Mouse (Mus musculus) kidney, adult 2 months (tissue): ENCODE data around the gene Nol4l. TPM values are rescaled to one million over a fixed set of nuclear protein-coding genes. Genes with fewer than 3 reads are reported as not detected.

ENCODE experiments used
- DNase-seq: peaks from one replicate; pipeline ENCODE4 v3.0.0; 2021
- H3K27ac ChIP-seq: fragments of 200-500 bp; 2 replicates; pipeline ENCODE4 v1.5.1; 2012; ENCODE audit warnings: low read depth, low read length, control low read depth, inconsistent platforms; ENCODE audit not compliant: insufficient read depth
- H3K27me3 ChIP-seq: fragments of 200-500 bp; replicated peaks from 2 replicates; pipeline ENCODE4 v1.6.1; 2012; ENCODE audit warnings: mild to moderate bottlenecking, moderate library complexity, low read length, inconsistent platforms; ENCODE audit not compliant: control insufficient read depth, insufficient read depth
- H3K36me3 ChIP-seq: fragments of 200-500 bp; 2 replicates; pipeline ENCODE4 v1.6.1; 2012; ENCODE audit warnings: mild to moderate bottlenecking, moderate library complexity, low read length, inconsistent platforms; ENCODE audit not compliant: control insufficient read depth, insufficient read depth
- H3K4me1 ChIP-seq: fragments of 200-500 bp; 2 replicates; pipeline ENCODE4 v1.6.1; 2011; ENCODE audit warnings: low read length; ENCODE audit not compliant: control insufficient read depth, insufficient read depth
- H3K4me3 ChIP-seq: fragments of 200-500 bp; 2 replicates; pipeline ENCODE4 v1.5.1; 2011; ENCODE audit warnings: mild to moderate bottlenecking, low read depth, low read length, control low read depth; ENCODE audit not compliant: insufficient read depth
- CTCF ChIP-seq: fragments of 200-500 bp; conservative IDR thresholded peaks from 2 replicates; pipeline ENCODE4 v1.5.1; 2011; ENCODE audit warnings: low read depth, mild to moderate bottlenecking, control low read depth, low read length, moderate library complexity, mixed read lengths; ENCODE audit not compliant: insufficient read depth, insufficient read length
- POLR2A ChIP-seq: fragments of 200-500 bp; IDR thresholded peaks from one replicate; pipeline ENCODE4 v1.6.1; 2011; ENCODE audit warnings: low read depth, low read length, control low read depth
- WGBS: fragments of 180-500 bp; shearing (Covaris S2); methylation state at CpG from one replicate; pipeline ENCODE4 v1.1.7; 2018; 5-methylcytosine and 5-hydroxymethylcytosine counted together
- polyA plus RNA-seq: library from polyadenylated mRNA; depleted of rRNA; stranded (reverse); fragments of >200 nt; gene quantifications from 2 replicates; pipeline ENCODE4 v1.2.3, GENCODE M21; 2012

Gene Nol4l
- polyA plus RNA-seq, 1 experiment, result 11.9 TPM

DNA sequence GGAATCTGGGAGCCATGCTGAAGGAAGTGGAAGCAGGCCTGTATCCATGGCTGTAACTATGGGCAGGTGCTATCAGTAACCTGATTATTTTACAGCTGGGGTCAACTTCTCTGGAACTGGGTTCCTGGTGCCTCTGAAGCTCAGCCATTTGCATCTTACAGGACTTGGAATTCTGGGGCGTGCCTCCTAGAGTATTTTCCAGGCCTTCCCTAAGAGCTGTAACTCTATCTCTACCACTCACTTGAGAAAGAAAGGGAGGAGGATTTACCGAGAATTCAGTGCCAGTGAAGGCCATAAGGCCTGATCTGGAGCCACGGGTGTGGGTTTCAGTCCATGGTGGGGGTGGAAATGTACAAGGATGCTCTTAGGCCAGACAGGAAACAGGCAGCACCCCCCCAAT lies 88.5 kb downstream of the Nol4l start:
- Histone ChIP-seq H3K4me1 (peaks cover 34% of the 10 kb centered on the region), H3K4me3 (no peak overlapping the region), H3K27me3 (no peaks in the 10 kb centered on the region), H3K27ac (0 out of 2 replicates have a peak overlapping the region, but pooled peaks have one; percentile 4), H3K36me3 (no peaks in the 10 kb centered on the region)
- WGBS, result 48% methylated on average over 3 of the region's 3 CpGs
- no peak for TF ChIP-seq CTCF
- TF ChIP-seq POLR2A, result no peak
- DNase-seq, result no peak

DNA sequence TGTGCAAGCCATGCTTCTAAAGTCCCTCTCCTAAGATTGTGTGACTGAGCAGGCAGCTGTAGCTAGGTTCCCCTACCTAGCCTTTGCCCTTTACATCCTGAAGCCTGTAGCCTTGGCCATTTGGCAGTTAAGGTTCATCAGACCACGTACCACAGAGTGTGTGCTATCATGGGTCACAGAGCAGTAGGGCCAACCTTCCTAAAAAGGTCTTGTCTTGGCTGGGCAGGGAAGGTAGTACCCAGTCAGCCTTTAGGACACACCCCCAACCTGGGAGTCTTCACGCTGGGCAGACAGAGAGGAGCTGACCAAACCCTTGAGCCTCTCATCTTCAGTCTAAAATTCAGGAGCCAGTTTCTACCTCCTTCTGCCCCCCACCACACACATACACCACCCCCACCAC lies 89.0 kb downstream of the Nol4l start:
- no peaks in the 10 kb centered on the region for H3K27me3 ChIP-seq
- peak; percentile 78 for DNase-seq
- TF ChIP-seq POLR2A (no peak), CTCF (no peak)
- WGBS, result 43% methylated on average over 2 of the region's 2 CpGs
- no peak overlapping the region for H3K4me3 ChIP-seq
- peaks cover 39% of the 10 kb centered on the region for H3K4me1 ChIP-seq
- H3K27ac ChIP-seq, result no peak overlapping the region
- H3K36me3 ChIP-seq, result no peaks in the 10 kb centered on the region

DNA sequence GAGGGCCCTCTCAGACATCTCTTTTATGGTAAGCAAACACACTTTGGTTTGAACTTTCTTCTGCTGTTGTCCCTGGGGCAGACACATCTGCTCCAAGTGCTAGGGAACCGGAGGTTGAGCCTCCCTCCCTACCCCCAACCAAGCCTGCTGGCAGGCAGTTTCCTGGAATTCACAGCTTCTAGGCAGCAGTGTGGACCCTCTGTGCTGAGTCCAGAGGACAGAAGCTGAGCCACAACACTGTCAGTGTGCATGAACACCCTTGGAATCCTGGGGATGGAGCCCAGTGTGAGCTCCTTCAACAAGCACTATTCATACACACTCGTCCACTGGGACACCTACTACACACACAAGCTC lies 92.5 kb downstream of the Nol4l start:
- Histone ChIP-seq H3K36me3 (no peaks in the 10 kb centered on the region), H3K4me1 (peaks cover 46% of the 10 kb centered on the region), H3K4me3 (no peak overlapping the region), H3K27me3 (no peaks in the 10 kb centered on the region), H3K27ac (peak overlapping the region; percentile 72)
- 29% methylated on average over 2 of the region's 2 CpGs for WGBS
- TF ChIP-seq CTCF (no peak), POLR2A (no peak)
- peak; percentile 91 for DNase-seq

DNA sequence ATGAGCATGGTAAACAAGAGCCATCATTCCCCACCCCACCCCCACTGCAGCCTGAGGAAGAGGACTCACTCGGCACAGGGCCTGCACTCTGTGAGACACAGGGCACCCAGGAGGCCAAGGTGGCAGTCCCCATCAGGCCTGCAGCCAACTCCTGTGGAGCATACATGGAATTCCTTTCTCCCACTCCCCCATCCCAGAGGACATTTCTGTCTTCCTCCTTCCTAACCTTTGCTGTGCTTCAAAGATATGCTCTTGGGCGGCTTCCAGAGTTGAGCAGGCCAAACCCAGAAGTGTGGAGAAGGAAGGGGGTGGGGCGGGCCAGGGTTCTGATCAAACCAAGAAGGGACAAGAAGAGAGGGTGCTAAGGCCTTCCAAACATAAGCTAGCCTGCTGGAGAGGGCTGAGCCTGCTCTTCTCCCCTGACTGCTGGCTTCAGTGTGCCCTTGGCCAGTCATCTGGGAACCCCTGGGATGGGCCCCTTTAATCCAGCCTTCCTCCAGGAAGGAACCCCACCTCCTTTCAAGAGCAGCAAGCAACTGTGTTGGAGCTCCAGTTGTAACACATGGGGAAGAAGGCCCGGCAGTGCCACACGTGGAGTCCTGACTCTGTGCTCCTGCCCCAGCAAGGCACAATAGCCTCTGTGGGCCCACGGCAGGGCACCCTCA lies 93.0 kb downstream of the Nol4l start:
- H3K27ac ChIP-seq, result peak overlapping the region; percentile 72
- DNase-seq, result peak; percentile 93
- peaks cover 44% of the 10 kb centered on the region for H3K4me1 ChIP-seq
- H3K27me3 ChIP-seq, result no peaks in the 10 kb centered on the region
- WGBS, result 6% methylated on average over 6 of the region's 6 CpGs
- no peak overlapping the region for H3K4me3 ChIP-seq
- no peaks in the 10 kb centered on the region for H3K36me3 ChIP-seq
- TF ChIP-seq CTCF, result no peak
- TF ChIP-seq POLR2A, result no peak

DNA sequence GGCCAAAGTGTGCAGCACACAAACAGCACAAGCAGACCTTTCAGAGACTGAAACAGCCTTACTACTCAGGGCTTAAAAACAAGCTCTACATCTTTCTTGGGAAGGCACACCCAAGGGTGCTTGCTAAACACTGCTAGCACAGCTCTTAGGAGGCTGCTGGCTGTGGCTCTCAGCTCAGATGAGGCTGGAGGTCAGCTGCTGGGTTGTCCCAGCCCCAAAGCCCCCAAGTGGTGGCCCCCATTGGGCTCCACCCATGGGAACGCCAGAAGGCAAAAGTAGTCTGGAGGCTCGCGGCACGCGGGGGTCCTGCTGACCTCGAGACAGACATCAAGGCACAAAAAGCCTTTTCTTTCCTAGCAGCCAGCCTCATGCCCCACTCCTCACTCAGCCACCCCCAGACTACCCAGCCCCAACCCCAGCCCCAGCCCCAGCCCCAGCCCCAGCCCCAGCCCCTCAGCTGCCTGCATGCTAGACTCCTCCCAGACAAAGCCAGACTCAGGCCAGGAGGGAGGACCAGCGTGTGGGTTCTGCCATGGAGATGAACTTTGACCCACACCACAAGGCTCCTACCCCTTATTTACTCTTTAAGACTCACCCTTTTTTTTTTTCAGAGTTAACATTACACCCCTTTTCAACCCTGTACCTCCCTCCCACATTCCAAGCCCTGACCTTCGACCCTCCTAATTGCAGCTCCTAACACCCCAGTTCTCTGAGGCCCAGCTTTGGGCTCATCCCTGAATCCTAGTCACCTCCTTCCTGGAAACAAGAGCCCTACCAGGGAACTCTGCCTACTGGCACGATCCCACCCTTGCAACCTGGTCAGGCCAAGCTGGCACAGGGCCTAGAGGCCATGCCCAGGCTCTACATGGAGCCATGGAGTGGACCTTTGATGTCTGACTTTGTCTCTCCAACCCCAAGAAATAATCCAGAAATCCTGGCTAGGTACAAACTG lies 94.6 kb downstream of the Nol4l start:
- TF ChIP-seq CTCF (no peak), POLR2A (no peak)
- Histone ChIP-seq H3K36me3 (no peaks in the 10 kb centered on the region), H3K27ac (peak overlapping the region; percentile 72), H3K4me1 (peaks cover 34% of the 10 kb centered on the region), H3K27me3 (no peaks in the 10 kb centered on the region), H3K4me3 (no peak overlapping the region)
- peak; percentile 96 for DNase-seq
- WGBS, result 43% methylated on average over 9 of the region's 9 CpGs

DNA sequence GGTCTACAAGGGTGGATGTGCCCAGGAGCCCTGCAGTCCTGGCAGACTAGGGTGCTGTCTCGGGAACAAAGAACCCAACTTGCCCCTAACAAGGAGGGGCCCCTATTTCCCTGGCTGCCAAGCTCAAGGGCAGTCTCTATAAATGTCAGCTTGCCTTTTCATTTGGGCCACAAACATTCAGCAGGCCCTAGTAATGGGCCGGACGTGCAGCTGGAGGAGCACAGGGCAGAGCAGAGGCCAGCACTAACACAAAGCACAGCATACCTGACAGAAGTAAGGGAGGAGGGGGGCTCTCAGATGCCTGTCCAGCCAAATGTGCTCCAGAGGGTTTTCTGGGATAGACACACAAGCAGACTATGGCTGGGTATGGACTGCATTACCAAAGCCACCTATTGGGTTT lies 95.9 kb downstream of the Nol4l start:
- Histone ChIP-seq H3K36me3 (no peaks in the 10 kb centered on the region), H3K4me3 (no peak overlapping the region), H3K4me1 (peaks cover 32% of the 10 kb centered on the region), H3K27me3 (no peaks in the 10 kb centered on the region), H3K27ac (no peak overlapping the region)
- TF ChIP-seq CTCF (no peak), POLR2A (no peak)
- 62% methylated on average over 3 of the region's 3 CpGs for WGBS
- DNase-seq, result no peak

DNA sequence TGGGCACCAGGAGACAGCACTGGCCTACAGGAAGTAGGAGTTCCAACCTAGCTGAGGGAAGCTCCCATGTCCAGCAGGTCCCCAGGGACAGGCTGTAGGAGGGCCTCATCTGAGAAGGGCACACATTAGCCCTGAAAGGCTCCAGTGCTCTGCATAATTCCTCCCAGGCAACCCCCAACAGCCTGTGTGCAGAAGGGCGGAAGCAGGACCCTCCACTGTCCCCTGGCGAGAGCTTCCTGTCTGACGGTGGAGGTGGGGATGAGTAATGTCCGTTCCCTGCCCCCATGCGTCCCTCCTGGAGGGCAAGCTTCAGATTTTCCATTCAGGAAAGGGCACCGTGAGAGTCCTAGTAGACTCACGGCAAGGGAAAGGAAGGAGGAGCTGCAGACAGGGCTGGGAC lies 97.3 kb downstream of the Nol4l start:
- peak; percentile 48 for DNase-seq
- no peaks in the 10 kb centered on the region for H3K36me3 ChIP-seq
- no peak for TF ChIP-seq CTCF
- TF ChIP-seq POLR2A, result no peak
- no peak overlapping the region for H3K4me3 ChIP-seq
- peak overlapping the region; percentile 35; the same call in 1 of the 2 replicates for H3K27ac ChIP-seq
- WGBS, result 42% methylated on average over 7 of the region's 7 CpGs
- peaks cover 29% of the 10 kb centered on the region for H3K4me1 ChIP-seq
- no peaks in the 10 kb centered on the region for H3K27me3 ChIP-seq
